Mouse (Mus musculus) mature B cell (primary cell): Measurements from ENCODE around the gene Inpp5b.
"Not testable (repeated sequence)": the region's sequence is repeated elsewhere in the genome, so short reads cannot be mapped to it uniquely, and the experiment has no call there.

Experiments used
- in situ Hi-C: fragments of 300-500 bp; cut with MboI; formaldehyde crosslinking; loops from 2 replicates; pipeline ENCODE4 v1.14.3; 2019

Gene Inpp5b

DNA sequence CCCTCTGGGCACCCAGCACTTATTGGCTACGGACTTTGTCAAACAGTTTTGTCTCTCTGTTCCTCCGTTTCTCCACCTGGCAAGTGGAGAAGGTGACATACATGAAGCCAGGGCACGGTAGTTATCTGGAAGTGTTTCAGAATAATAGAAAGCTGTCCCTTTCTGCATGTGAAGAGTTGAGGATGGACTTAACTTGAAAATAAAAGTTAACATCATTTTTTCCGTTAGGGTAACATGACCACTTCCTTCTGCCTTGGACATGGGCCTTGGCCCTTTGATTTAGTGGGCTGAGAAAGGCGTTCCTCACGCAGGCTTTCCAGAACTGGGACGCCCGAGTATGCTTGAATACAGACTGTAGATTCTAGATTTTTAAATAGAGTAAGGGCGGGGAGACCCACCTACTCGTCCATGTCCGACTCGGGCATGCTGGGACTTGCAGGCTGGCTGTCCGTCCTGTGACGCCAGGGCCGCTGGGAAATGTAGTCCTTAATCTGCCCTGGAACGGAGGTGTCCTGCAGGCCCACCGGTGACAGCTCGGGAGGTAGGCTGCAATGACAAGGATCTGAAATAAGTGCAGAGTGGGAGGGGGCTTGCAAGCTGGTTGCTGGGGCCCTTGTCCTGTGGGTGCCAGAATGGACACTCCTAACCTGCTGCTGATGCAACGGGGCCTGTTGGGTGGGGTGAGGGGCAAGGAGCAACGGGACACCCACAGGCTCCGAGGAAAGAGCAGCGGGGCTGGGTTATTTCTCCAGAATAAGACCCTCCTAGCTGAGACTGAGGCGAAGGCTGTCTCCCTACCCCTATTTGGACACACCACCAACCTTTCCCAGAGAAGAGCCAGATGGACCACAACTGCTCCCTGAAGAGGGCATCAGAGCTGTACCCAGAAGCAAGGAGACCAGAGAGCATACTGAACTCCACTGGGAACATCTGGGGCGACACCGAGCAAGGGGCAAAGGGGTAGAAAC, at the start of gene Inpp5b:
Gene Inpp5b (plus strand): TSS at position 475 of the 968 bp plus-strand sequence.
- in situ Hi-C loops: no loop called here

DNA sequence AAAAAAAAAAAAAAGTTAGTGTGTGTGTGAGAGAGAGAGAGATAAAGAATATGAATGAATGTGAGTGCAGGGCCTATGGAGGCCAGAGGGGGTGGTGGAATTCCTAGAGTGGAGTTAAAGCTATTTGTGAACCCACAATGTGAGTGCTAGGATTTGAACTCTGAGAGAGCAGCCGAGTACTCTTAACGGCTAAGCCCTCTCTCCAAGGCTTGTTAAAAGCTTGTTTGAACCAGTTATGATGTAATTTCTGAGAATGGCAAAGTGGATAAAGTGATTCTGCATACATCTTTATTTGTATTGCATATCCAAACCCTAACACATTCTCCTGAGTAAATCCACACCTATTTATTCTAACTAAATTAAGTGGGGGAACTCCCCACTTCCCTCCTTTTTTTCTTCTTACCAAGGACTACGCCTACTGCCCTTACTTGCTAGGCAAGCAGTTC, 49.2 kb upstream of the Inpp5b start:
- in situ Hi-C loops: no loop called here

DNA sequence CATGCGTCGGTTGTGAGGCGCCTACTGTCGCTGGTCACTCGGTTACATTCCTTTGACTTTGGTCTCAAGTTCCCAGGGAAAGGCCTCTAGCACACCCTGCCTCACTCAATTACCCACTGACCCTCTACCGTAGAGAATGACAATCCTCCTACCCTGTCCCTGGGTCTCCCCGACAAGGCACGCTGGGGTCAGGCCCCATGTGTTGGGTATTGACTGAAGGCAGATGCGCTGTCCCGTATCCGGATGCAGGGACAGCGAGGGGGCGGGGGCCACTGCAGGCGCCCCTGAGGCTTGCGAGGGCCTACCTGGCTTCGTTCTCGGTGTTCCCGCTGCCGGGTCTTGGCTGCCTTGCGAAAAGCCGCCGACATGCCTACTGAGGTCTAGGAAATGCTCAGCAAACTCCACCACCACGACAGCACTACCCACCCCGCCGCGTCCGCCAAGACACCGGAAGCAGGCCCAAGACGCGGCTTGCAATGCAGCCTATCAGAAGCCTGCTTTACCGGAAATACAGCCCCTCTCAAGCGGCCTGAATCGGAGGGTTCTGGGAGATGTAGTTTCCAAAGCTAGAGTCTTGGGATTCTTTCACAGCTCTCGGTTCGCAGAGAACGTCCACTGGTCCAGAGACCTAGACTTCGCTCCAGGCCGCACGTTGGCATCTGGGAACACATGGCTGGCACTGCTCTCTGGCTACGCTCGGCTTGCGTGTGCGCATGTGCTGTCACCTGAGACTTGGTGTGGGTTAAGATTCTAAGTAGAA, 48.3 kb upstream of the Inpp5b start, which contains the start of gene Utp11:
Gene Utp11 (minus strand): TSS at position 466 of the 760 bp plus-strand sequence.
- in situ Hi-C loops: no loop called here

DNA sequence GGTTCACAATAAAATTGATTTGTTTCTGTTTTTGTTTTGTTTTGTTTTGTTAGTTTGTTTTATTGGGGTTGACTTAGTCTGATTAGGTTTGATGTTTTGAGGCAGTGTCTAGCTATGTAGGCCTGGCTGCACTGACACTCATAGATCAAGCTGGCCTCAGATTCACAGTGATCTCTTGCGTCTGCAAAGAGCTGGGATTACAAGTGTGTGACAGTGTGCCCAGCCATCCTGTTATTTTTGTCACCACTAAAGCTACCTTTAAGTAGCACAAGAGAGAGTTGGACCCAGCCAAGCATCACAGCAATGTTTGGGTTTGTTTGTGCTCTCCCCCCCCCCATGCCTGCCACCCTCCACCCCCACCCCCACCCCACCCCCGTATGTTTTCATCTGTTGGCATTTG, 47.1 kb upstream of the Inpp5b start:
- in situ Hi-C loops: no loop called here

DNA sequence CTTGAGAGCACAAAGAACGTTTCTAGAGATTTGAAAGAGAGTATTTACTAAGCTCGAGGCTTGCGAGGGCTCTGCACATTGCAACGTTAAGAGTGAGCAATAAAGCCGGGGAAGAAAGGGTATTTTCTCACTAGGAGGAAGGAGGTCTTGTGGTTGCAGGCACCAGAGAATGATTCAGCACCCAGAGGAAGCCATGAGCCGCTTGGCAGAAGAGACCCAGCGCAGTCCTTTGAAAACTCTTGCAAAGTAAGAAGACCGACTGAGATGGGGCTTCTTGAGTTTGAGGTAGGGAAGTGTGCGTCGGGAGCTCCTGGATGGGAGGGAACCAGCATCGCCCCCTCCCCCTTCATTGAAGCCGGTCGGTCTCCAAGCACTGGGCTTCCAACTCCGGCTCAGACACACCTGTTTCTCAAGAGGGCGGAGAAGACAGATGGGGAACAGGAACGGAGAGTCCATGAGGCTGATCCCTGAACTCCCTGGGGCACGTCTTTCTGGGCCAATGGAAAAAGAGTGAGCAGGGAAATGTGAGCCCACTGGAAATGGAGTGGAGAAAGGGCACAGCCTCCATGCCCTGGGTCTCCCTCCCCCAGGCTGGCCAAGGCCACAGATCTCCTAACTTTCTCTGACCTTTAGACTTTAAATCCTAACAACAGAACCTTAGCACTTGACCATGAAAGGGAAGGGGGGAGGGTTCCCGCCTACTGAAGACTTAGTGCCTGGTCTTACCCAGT, 45.7 kb upstream of the Inpp5b start:
- in situ Hi-C loops: no loop called here

DNA sequence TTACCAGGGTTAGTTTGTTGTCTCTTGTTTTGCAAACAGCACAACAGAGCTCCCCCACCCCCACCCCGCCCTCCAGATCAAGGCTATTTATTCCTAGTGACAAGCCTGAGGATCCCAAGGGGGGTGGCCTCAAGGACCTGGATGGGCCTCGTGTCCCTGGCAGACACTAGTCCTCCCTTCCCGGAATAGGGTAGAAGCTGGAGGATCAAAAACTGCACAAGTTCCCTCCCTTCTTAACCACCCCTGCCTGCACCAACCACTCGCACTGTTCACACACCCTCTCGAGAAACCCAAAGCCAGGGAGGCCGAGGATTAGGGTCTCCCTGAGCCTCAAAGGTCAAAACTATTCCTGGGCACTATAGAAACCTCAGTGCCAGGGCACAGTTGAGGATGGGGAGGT, 41.9 kb upstream of the Inpp5b start:
- in situ Hi-C loops: no loop called here

DNA sequence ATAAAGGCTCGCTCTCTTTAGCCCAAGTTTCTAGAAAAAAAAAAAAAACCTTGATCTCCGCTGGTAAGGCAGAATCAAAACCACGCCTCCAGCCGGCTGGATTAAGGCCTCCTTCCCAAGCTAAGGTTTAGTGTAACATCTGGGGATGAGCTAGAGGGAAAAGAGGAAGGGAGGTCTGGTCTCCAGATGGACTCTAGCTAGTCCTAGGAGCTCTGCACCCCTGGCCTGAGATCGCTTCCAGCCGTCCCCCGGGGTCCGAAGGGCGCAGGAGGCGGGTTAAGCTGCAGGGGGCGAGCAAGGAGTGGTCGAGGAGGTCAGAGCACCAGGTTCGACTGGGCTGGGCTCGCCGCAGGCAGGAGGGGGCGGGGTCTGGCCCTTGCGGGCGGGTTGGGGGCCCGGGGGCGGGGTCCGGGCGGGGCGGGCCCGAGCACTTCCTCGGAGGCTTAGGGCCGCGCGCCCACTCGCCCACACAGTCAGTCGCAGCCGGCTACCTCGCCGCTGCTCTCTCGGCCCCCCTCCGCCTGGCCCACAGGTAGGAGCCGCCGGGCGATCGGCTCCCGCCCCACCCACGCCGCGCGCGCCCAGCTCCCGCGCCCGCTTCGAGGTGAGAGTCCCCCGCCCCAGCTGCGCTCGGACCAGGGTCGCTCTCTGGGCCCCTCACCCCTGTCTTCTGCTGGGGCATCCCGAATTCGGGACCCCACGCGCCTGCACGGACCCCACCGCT, 41.2 kb upstream of the Inpp5b start, which contains the start of gene Fhl3:
Gene Fhl3 (plus strand): TSS at position 454 of the 724 bp plus-strand sequence.
- in situ Hi-C loops: no loop called here

DNA sequence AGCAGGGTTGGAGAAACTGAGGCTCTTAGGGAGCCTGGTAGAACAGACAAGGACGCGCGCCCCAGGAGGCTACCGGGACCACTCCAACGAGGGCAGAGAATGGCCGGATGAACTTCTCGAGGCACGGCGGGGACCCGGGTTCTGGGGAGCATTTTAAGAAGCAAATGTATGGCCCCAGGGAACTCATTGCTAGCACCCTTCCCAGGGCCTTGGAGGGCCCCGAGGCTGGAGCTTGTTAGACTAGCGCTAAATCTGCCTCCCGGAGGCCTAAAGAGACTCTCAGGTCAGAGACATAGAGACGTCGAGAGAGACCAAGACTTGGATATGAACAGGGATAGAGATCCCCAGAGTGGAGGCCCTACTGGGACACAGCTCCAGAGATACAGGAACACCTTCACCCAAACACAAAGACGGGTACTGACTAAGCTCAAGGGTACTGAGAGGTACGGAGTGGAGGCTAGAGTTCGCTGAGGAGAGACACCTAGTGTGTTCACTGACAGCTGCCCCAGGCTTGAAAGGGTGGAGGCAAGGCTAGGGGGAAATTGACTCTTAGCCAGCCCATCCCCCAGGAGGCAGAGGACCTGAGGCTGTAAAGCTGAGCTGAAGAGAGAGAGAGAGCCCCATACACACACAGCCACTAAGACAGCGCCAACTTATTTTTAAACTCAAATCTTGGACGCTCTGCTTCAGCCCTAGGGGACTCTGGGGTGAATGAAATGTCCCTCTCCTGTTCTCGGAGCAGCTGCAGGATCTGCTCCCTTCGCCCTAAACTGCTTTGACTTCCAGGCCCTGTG, 40.4 kb upstream of the Inpp5b start:
- in situ Hi-C loops: no loop called here

DNA sequence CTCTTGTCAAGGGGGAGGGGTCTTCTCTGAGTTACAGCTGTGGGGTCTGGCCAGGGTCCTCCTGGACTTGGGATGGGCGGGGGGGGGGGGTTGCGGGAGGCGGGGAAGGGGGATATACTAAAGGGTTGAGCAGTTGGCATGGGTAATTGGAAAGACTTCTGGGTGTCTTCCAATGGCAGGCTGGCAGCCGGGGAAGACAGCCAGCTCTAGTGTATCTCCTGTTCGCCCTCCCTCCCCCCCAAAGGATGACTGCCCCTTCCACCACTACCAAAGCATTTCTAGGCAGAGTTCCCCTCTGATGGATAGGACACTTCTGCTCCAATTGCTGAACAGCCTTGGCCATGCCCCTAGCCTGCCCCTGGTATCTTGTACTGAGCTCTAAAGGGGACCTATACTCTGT, 39.7 kb upstream of the Inpp5b start:
- in situ Hi-C loops: no loop called here

DNA sequence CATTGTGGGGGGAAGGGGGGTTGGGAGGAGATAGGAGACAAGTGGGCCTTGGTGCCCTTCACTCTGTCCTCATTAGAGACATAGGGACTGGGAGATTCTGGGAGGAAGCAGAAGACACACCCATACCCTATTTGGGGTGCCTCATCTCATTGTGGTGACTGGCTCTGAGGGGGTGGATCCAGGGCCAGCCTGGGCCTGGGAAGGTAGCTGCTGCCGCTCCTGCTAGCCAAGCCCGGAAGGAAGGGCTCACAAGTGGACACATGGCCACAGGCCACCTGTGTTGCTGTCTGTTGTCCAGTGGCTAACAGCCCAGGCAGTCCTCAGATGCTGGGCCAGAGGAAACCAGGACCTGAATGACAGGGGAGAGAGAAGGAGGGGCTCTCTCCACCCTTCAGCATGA, 38.2 kb upstream of the Inpp5b start:
- in situ Hi-C loops: no loop called here

DNA sequence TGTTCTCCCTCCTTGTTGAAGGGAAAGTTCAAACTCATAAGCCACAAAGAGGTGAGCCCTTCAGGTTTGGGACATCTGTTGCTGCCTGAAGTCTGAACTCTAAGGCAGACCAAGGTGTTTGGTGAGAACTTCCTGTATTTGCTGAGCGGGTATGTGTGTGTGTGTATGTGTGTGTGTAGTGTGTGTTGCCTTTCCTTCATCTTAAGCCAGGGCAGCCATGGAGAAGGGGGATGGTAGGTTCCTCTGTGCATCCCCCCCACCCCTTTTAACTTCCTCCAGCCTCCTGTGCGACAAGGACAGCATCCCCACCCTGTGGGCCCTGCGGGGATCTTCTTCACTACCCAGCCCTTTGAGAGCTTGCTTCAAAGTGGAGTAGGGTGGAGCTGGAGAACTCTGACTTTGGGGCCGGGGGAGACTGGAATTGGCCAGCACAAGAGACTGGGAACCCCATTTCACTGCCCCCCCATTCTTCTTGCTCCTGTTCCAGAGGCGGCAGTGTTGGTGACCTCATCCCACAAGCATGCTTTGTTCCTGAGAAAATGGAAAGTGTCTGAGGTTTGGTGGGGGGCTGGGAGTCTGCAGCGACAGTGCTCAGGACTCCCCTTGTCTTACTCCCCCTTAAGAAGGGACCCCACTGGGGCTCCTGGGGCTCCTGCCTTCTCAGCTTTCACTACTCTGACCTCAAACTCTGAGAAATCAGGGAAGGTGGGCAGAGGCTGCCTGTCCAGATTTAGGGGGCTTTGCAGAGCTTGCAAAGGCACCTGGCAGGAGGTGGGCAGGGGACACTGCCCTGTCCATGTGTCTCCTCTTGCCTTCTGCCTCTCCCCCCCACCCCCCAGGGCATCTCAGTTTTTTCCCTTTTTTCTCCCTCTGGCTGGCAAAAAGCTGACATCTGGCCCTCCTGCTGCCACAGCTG, 37.5 kb upstream of the Inpp5b start:
- in situ Hi-C loops: no loop called here

DNA sequence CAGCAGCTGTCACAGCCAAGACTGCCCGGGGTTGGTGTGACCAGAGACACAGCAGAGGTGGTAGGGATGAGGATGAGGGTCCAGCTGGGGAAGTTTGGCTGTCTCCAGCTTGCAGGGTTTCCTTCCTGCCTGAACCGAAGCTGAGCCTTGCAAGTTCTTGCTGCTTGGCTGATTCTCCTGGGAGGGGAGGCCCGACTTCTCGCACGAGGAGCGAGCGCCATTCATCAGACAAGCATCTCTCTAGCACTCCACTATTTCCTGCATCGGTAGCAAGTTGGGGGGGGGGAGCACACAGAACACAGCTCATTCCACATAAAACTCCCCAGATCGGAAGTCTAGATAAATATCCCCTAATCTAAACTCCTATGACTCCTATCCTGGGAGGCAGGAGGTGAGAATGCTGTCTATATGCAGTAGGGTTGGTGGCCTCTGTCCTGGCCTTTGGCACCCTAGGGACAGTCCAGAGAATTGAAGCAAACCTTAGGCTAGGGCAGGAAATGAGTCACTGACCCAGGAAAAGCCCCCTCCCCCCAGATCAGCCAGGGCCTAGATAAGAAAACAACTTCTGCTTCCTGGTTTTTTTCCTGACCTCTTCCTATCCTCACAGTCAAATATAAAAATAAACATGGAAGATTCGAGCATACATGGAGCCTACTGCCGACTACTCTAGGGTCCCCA, 36.7 kb upstream of the Inpp5b start:
- in situ Hi-C loops: no loop called here

DNA sequence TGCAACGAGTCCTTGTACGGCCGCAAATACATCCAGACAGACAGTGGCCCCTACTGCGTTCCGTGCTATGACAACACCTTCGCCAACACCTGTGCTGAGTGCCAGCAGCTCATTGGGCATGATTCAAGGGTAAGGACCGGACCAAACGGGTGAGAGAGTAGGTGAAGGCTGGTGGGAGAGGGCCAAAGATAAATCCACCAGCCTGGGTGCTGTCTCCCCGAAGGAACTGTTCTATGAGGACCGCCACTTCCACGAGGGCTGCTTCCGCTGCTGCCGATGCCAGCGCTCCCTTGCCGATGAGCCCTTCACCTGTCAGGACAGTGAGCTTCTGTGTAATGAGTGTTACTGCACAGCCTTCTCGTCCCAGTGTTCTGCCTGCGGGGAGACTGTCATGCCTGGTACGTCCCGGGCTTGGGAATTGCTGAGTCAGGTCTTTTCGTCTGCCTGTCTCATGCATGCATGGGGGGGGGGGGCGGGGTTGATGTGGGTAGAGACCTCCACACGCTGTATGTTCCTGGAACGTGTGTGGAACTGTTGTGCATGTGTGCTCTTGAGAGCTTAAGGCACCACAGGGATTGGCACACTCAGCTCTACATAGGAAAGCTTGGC, 35.9 kb upstream of the Inpp5b start:
- in situ Hi-C loops: no loop called here

DNA sequence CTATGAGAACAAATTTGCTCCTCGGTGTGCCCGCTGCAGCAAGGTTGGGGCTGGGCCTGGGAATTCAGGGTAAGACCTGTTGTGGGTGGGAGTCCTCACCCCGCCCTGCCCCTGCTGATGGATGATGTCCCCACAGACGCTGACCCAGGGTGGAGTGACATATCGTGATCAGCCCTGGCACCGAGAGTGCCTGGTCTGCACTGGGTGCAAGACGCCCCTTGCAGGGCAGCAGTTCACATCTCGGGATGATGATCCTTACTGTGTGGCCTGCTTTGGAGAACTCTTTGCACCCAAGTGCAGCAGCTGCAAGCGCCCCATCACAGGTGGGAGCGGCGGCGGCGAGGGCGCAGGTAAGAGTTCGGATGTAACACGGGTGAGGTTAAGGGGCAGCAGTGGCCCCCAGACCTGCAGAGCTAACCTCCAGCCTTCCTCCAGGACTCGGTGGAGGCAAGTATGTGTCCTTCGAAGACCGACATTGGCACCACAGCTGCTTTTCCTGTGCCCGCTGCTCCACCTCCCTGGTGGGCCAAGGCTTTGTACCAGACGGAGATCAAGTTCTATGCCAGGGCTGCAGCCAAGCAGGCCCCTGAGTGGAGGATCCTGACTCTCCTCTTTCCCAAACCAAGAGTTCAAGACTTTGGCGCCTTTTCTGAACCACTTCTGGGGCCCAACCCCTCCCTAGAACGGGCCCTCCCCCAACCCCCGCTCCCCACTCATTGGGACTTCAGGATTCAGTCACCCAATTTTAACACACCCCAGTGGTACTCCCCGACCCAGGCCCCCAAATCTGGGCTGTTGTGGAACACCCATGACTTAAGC, 34.1 kb upstream of the Inpp5b start:
- in situ Hi-C loops: not testable (repeated sequence)

DNA sequence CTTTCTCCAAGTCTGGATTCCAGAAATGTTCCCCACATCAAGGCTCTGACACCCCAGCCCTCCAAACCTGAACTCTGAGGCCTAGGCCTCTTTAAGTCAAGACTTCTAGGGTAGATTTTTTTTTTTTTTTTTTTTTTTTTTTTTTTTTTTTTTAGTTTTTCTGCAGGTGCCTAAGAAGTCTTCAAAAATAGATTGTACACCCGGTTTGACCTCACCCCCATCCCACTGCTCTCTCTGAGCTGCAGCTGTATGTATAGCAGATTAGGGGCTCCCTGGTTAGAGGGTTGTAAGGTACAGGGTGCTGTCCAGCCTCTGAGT, 33.5 kb upstream of the Inpp5b start:
- in situ Hi-C loops: not testable (repeated sequence)

DNA sequence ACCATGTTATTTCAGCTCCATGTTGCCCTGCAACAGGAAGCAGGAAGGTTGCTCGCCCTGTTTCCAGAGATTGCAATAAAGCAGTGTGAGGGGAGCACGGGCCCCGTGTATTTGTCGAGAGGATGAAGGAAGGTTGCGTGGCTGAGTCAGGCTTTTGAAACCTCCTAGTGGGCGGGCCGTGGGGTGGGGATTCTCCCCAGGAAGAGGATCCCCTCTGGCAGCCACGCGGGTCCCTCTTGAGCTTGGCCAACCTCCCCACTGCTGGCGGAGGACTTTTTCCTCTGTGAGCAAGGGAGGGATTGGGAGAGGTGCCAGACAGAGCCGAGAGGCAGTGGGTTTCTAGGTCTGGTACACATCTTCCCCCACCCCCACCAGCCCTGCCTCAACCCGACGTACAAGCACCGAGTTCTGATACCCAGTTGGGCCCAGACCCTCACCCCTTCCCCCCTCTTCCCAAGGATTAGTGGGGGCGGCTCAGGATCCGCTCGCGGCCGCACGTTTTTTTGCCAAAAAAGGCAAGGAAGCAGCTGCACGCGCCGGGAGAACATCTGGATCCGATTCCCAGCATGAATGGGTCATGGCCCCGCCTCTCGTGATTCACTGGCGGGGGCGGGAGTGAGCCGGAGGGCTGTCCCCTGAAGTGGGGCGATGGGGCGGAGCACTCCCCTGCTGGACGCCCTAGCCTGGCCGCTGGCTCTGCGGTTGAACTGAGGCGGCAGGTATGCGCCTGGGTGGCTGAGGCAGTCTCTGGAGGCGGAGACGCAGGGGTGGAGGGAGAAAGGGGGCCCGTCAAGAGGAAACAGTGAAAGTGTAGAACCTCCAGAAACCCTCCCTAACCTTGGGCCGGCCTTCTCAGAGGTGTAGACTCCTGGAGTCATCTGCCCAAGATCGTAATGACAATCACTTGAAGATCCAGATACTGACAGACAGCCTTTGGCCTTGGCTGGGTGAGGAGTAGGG, 32.9 kb upstream of the Inpp5b start:
- in situ Hi-C loops: no loop called here
